Mouse (Mus musculus) lung, adult 2 months (tissue): ENCODE results near the gene 1600014C10Rik.

Source experiments
- CTCF ChIP-seq: fragments of 200-500 bp; IDR thresholded peaks from 2 replicates; pipeline ENCODE4 v1.5.1; 2011; ENCODE audit warnings: mild to moderate bottlenecking, low read length, control low read depth; ENCODE audit not compliant: insufficient read depth
- POLR2A ChIP-seq: fragments of 200-500 bp; IDR thresholded peaks from 2 replicates; pipeline ENCODE4 v1.6.1; 2011; ENCODE audit warnings: low read depth, mild to moderate bottlenecking, control low read depth, low read length, borderline replicate concordance; ENCODE audit errors: extremely low read depth

GRCm38 (mm10) chr7:38186861-38187260 lies 3.8 kb downstream of the 1600014C10Rik start:
- TF ChIP-seq CTCF (no peak), POLR2A (no peak)
